Mouse (Mus musculus): ENCODE results near the gene Pid1. TPM values are rescaled to one million over a fixed set of nuclear protein-coding genes. Genes with fewer than 3 reads are reported as not detected.

Gene Pid1
- polyA plus RNA-seq, 1 experiment from 2014 or later: 26.0 TPM

DNA sequence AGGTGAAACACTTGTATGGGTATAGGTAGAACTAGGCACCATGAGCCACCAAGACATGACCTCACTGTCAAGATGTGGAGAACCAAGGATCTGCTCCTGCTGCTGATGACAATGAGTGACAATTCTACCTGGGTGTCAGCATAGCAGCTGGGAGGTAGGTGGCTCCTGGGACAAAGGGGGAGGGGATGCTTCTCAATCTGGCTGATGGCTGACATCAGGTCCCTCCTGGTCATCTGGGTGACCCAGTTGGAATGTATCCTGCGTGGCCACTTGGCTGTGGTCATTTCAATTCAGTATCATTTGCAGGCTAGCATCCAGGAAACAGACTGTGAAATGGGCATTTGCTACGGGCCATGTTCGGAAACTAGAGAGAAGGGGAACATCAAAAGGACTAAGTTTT, 16.9 kb upstream of the Pid1 start:
- Histone ChIP-seq H3K4me3 (ENCODE audit: low read depth, low read length) (no peak overlapping the region), H3K27me3 (ENCODE audit: control insufficient read depth, insufficient read depth, low read length) (no peaks in the 10 kb centered on the region), H3K36me3 (replicated peaks; ENCODE audit: control insufficient read depth, insufficient read depth, low read depth, low read length) (no peaks in the 10 kb centered on the region), H3K9ac (replicated peaks; ENCODE audit: low read length) (no peak overlapping the region), H3K4me1 (ENCODE audit: control insufficient read depth, insufficient read depth, low read length) (no peaks in the 10 kb centered on the region), H3K27ac (replicated peaks; ENCODE audit: low read depth, low read length) (no peak overlapping the region), H3K9me3 (replicated peaks; ENCODE audit: control insufficient read depth, low read length) (no peaks in the 10 kb centered on the region), H3K4me2 (ENCODE audit: low read depth, low read length) (no peak overlapping the region)
- WGBS: 76% methylated on average over 3 of the region's 3 CpGs
- ATAC-seq (replicated peaks; ENCODE audit: insufficient number of reproducible peaks, low FRiP score, low TSS enrichment, low read depth): no peak
- no peak for DNase-seq (ENCODE audit: low spot score)

DNA sequence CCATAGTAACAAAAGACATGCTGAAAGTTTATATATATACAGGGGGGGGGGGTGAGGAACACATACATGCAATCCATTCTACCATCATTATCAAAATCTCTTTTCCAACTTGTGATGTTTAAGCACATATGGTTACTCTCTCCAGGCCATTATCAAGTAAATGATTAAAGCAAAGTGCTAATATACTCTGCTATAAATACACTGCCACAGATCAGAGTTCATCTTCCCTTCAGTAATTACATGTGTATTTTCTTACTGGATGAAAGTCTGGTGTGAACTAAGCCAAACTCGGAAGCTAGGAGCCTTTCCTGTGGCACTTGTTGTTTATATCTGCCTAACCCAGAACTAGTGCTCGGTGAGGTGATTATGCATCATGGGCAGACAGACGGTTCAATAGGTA, 3.8 kb upstream of the Pid1 start:
- Histone ChIP-seq H3K9me3 (replicated peaks; ENCODE audit: control insufficient read depth, low read length) (no peaks in the 10 kb centered on the region), H3K27ac (replicated peaks; ENCODE audit: low read depth, low read length) (no peak overlapping the region), H3K36me3 (replicated peaks; ENCODE audit: control insufficient read depth, insufficient read depth, low read depth, low read length) (no peaks in the 10 kb centered on the region), H3K27me3 (ENCODE audit: control insufficient read depth, insufficient read depth, low read length) (no peaks in the 10 kb centered on the region), H3K4me1 (ENCODE audit: control insufficient read depth, insufficient read depth, low read length) (no peaks in the 10 kb centered on the region), H3K4me2 (ENCODE audit: low read depth, low read length) (no peak overlapping the region), H3K4me3 (ENCODE audit: low read depth, low read length) (no peak overlapping the region), H3K9ac (replicated peaks; ENCODE audit: low read length) (no peak overlapping the region)
- 70% methylated on average over 3 of the region's 3 CpGs for WGBS
- DNase-seq (ENCODE audit: low spot score) (no peak), ATAC-seq (replicated peaks; ENCODE audit: insufficient number of reproducible peaks, low FRiP score, low TSS enrichment, low read depth) (no peak)

DNA sequence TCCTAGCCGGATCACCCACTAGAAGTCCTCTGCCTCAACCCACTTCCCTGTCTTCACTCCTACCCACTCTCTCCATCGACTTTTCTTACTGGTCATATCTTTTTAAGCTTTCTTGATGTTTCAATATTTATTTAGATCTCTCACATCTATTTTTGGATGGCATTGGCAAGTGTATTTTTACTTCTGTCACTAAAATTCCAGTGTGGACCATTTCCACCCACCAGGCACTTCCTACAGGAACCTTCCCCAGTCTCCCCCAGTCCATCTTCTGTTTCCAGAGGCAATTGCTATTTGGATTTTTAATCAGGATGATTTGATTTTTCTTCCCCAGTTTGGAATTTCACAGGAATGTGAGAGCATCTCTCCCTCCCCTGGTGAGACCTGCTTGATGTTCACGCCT, 2.6 kb upstream of the Pid1 start:
- no peak overlapping the region for H3K4me3 ChIP-seq (ENCODE audit: low read depth, low read length)
- no peak overlapping the region for H3K27ac ChIP-seq (replicated peaks; ENCODE audit: low read depth, low read length)
- DNase-seq (ENCODE audit: low spot score) (no peak), ATAC-seq (replicated peaks; ENCODE audit: insufficient number of reproducible peaks, low FRiP score, low TSS enrichment, low read depth) (no peak)
- no peaks in the 10 kb centered on the region for H3K9me3 ChIP-seq (replicated peaks; ENCODE audit: control insufficient read depth, low read length)
- H3K4me1 ChIP-seq (ENCODE audit: control insufficient read depth, insufficient read depth, low read length): no peaks in the 10 kb centered on the region
- no peaks in the 10 kb centered on the region for H3K27me3 ChIP-seq (ENCODE audit: control insufficient read depth, insufficient read depth, low read length)
- 81% methylated on average over 3 of the region's 3 CpGs for WGBS
- no peaks in the 10 kb centered on the region for H3K36me3 ChIP-seq (replicated peaks; ENCODE audit: control insufficient read depth, insufficient read depth, low read depth, low read length)
- no peak overlapping the region for H3K9ac ChIP-seq (replicated peaks; ENCODE audit: low read length)
- no peak overlapping the region for H3K4me2 ChIP-seq (ENCODE audit: low read depth, low read length)

DNA sequence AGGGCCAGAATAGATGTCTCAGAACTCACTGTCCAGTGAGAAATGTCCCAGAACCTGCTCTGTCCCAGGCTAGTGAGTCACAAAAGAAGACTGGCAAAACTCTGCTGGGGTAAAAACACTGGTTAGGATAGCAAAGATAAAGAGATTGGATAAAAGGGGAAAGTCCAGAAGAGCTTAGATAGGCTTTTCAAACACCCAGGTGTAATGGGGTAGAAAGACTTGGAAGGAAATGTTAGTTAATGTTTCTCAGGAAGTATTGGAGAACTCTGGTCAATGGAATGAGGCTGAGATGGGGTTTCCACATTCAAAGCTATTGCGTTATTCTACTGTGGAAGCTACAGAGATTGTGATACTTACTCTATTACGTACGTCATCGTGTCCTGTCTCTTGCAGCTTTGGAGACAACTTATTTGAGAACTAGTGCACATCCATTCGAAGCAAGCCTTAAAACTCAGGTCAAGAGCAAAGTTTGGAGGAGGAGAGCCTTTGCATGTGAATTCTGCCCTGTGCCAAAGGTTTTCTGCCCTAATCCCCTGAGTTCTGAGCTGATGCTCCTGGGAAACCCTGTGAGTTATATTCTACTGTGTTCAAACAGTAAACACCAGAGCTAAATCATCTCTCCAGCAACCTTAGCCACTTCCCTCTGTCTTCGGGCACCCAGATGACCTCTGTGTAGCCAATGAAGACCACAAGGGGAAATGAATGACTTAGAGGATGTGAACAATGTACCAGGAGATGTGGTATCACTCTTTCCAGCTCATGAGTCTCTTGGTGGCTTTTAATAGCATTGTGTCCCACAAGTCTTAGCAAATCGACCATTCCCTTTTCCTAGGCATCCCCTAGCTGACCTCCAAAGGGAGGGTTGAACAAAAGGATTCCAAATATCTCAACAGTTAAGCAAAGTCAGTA, 1.0 kb downstream of the Pid1 start:
- Histone ChIP-seq H3K9me3 (replicated peaks; ENCODE audit: control insufficient read depth, low read length) (no peaks in the 10 kb centered on the region), H3K4me2 (ENCODE audit: low read depth, low read length) (no peak overlapping the region), H3K27ac (replicated peaks; ENCODE audit: low read depth, low read length) (no peak overlapping the region), H3K4me1 (ENCODE audit: control insufficient read depth, insufficient read depth, low read length) (no peaks in the 10 kb centered on the region), H3K27me3 (ENCODE audit: control insufficient read depth, insufficient read depth, low read length) (no peaks in the 10 kb centered on the region), H3K9ac (replicated peaks; ENCODE audit: low read length) (no peak overlapping the region), H3K4me3 (ENCODE audit: low read depth, low read length) (no peak overlapping the region), H3K36me3 (replicated peaks; ENCODE audit: control insufficient read depth, insufficient read depth, low read depth, low read length) (no peaks in the 10 kb centered on the region)
- DNase-seq (ENCODE audit: low spot score): no peak
- 86% methylated on average over 7 of the region's 7 CpGs for WGBS
- no peak for ATAC-seq (replicated peaks; ENCODE audit: insufficient number of reproducible peaks, low FRiP score, low TSS enrichment, low read depth)

DNA sequence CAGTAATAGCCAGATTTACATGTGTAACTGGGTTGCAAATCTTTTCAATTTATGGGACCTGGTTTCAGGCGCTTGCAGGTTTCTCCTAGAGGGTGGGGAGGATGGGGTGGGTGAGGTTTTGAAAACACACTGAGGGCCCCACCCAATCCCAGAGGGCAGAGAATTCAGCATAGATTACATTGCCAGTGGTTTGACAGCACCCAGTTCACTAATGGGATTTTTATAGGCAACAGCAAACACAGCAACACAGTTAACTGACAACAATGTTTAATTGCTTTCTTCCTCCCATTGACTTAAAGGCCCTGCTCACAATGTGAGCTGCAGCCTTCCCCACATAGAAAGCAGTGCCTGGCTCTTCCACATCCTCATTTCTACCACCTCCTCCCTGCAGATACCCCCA, 1.8 kb downstream of the Pid1 start:
- Histone ChIP-seq H3K27me3 (ENCODE audit: control insufficient read depth, insufficient read depth, low read length) (no peaks in the 10 kb centered on the region), H3K9me3 (replicated peaks; ENCODE audit: control insufficient read depth, low read length) (no peaks in the 10 kb centered on the region), H3K27ac (replicated peaks; ENCODE audit: low read depth, low read length) (no peak overlapping the region), H3K4me3 (ENCODE audit: low read depth, low read length) (no peak overlapping the region), H3K4me1 (ENCODE audit: control insufficient read depth, insufficient read depth, low read length) (no peaks in the 10 kb centered on the region), H3K9ac (replicated peaks; ENCODE audit: low read length) (no peak overlapping the region), H3K4me2 (ENCODE audit: low read depth, low read length) (no peak overlapping the region), H3K36me3 (replicated peaks; ENCODE audit: control insufficient read depth, insufficient read depth, low read depth, low read length) (no peaks in the 10 kb centered on the region)
- ATAC-seq (replicated peaks; ENCODE audit: insufficient number of reproducible peaks, low FRiP score, low TSS enrichment, low read depth) (no peak), DNase-seq (ENCODE audit: low spot score) (no peak)
- 81% methylated on average over 1 of the region's 1 CpGs for WGBS

DNA sequence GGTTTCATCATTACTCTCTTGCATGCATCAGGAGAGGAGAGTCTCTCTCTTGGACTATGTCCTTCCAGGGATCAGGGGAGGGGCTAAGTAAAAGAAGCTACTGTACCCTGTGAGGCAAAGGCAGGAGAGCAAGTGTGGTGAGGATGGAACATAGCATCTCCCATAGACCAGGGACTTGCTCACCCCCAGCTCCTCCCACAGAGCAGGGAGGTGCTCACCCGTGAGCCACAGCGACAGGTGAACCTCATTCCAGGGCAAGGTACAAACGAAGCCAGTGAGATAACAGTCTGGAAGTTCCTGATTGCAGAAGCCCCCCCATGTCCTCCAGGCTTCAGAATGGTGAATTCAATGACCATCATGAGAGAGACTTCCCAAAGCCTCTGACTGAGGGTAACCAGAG, 2.6 kb downstream of the Pid1 start:
- no peak overlapping the region for H3K27ac ChIP-seq (replicated peaks; ENCODE audit: low read depth, low read length)
- H3K27me3 ChIP-seq (ENCODE audit: control insufficient read depth, insufficient read depth, low read length): no peaks in the 10 kb centered on the region
- H3K4me1 ChIP-seq (ENCODE audit: control insufficient read depth, insufficient read depth, low read length): no peaks in the 10 kb centered on the region
- DNase-seq (ENCODE audit: low spot score): no peak
- no peak overlapping the region for H3K9ac ChIP-seq (replicated peaks; ENCODE audit: low read length)
- 77% methylated on average over 3 of the region's 3 CpGs for WGBS
- no peaks in the 10 kb centered on the region for H3K36me3 ChIP-seq (replicated peaks; ENCODE audit: control insufficient read depth, insufficient read depth, low read depth, low read length)
- H3K4me2 ChIP-seq (ENCODE audit: low read depth, low read length): no peak overlapping the region
- no peak overlapping the region for H3K4me3 ChIP-seq (ENCODE audit: low read depth, low read length)
- H3K9me3 ChIP-seq (replicated peaks; ENCODE audit: control insufficient read depth, low read length): no peaks in the 10 kb centered on the region
- no peak for ATAC-seq (replicated peaks; ENCODE audit: insufficient number of reproducible peaks, low FRiP score, low TSS enrichment, low read depth)

DNA sequence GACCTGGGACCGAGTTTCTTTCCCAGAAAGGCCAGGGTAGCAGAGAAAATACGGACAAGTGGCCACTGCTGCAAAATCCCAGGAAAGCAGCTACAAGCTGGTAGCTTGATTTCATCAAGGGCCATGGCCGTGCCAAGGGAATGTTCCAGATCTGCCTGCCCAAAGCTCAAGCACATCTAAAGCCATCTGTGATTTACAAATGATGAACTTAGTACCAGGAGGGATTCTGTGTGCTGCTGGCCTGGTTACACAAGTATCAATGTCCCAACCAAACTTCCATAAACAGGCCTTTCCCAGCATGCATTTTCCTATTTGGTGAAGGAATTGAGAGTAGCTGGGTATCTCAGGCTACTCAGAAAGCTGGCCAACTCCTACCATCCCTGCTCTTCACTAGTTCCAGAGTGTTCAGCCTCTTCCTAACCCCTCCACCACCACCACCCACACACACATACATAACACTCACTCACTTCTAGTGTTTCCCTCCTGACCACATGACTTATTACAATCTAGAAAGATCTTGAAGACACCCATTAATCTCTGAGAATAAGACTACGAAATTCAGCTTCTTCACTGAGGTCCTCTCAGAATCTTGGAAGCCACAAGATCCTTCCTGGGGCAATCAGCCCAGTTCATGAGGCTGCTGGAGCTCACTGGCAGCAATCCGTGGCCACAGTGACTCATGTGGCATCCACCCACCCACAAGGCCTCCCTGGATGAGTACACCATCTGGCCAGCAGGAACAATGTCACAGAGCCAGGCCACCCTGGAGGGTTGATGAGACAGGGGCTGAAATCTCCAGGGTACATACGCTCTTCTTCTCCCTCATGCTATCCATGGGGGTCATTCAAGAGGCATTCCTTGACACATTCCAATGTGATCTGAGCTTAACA, 4.1 kb downstream of the Pid1 start:
- DNase-seq (ENCODE audit: low spot score) (no peak), ATAC-seq (replicated peaks; ENCODE audit: insufficient number of reproducible peaks, low FRiP score, low TSS enrichment, low read depth) (no peak)
- H3K9ac ChIP-seq (replicated peaks; ENCODE audit: low read length): no peak overlapping the region
- H3K4me2 ChIP-seq (ENCODE audit: low read depth, low read length): no peak overlapping the region
- H3K4me3 ChIP-seq (ENCODE audit: low read depth, low read length): no peak overlapping the region
- no peaks in the 10 kb centered on the region for H3K27me3 ChIP-seq (ENCODE audit: control insufficient read depth, insufficient read depth, low read length)
- no peaks in the 10 kb centered on the region for H3K36me3 ChIP-seq (replicated peaks; ENCODE audit: control insufficient read depth, insufficient read depth, low read depth, low read length)
- no peaks in the 10 kb centered on the region for H3K4me1 ChIP-seq (ENCODE audit: control insufficient read depth, insufficient read depth, low read length)
- H3K27ac ChIP-seq (replicated peaks; ENCODE audit: low read depth, low read length): no peak overlapping the region
- H3K9me3 ChIP-seq (replicated peaks; ENCODE audit: control insufficient read depth, low read length): no peaks in the 10 kb centered on the region
- 83% methylated on average over 6 of the region's 6 CpGs for WGBS

DNA sequence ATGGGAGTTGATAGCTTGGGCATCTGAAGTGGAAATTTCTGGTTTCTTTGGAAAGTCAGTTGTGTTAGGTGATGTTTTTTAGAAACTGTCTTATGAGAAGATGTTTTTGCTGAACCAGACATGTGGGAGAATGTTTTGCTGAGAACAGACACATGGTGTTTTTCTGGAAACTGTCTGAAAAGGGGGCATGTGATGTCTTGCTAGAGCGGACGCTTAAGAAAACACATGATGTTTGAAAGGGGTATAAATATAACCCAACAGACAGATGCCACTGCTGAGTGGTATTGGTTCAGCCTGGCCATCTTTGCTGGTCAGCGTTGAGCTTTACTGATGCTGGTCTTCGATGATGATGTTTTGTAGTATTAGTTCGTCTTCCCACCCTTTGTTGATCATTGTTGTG, 6.8 kb downstream of the Pid1 start:
- H3K4me3 ChIP-seq (ENCODE audit: low read depth, low read length): no peak overlapping the region
- DNase-seq (ENCODE audit: low spot score): no peak
- H3K36me3 ChIP-seq (replicated peaks; ENCODE audit: control insufficient read depth, insufficient read depth, low read depth, low read length): no peaks in the 10 kb centered on the region
- no peaks in the 10 kb centered on the region for H3K4me1 ChIP-seq (ENCODE audit: control insufficient read depth, insufficient read depth, low read length)
- no peak overlapping the region for H3K4me2 ChIP-seq (ENCODE audit: low read depth, low read length)
- H3K9me3 ChIP-seq (replicated peaks; ENCODE audit: control insufficient read depth, low read length): no peaks in the 10 kb centered on the region
- no peaks in the 10 kb centered on the region for H3K27me3 ChIP-seq (ENCODE audit: control insufficient read depth, insufficient read depth, low read length)
- 89% methylated on average over 5 of the region's 5 CpGs for WGBS
- H3K27ac ChIP-seq (replicated peaks; ENCODE audit: low read depth, low read length): no peak overlapping the region
- no peak for ATAC-seq (replicated peaks; ENCODE audit: insufficient number of reproducible peaks, low FRiP score, low TSS enrichment, low read depth)
- no peak overlapping the region for H3K9ac ChIP-seq (replicated peaks; ENCODE audit: low read length)

Measured in embryonic facial prominence, embryonic 11.5 days (tissue).